Mouse (Mus musculus): Measurements from ENCODE around the gene Wfdc10. TPM values are rescaled to one million over a fixed set of nuclear protein-coding genes. Genes with fewer than 3 reads are reported as not detected.

Gene Wfdc10
- total RNA-seq, 2 experiments from 2014 or later: not detected

- no peak for ATAC-seq (replicated peaks; ENCODE audit: low FRiP score, low TSS enrichment, poor library complexity, severe bottlenecking)
Measured at GRCm38 (mm10) chr2:164684807-164685206, 29.0 kb downstream of the Wfdc10 start, which contains the start of gene Wfdc13. TSS of gene Wfdc13 (plus strand) at chr2:164685107.

GRCm38 (mm10) chr2:164698201-164698600 lies 42.4 kb downstream of the Wfdc10 start, which contains the start of gene Spint4:
TSS of gene Spint4 (plus strand) at chr2:164698501.
- ATAC-seq (replicated peaks; ENCODE audit: low FRiP score, low TSS enrichment, poor library complexity, severe bottlenecking): no peak

- no peak for ATAC-seq (replicated peaks; ENCODE audit: low FRiP score, low TSS enrichment, poor library complexity, severe bottlenecking)
Measured at GRCm38 (mm10) chr2:164700959-164701358, 45.1 kb downstream of the Wfdc10 start.

GRCm38 (mm10) chr2:164701761-164702160 lies 45.9 kb downstream of the Wfdc10 start:
- ATAC-seq (replicated peaks; ENCODE audit: low FRiP score, low TSS enrichment, poor library complexity, severe bottlenecking): no peak

GRCm38 (mm10) chr2:164704235-164704634 lies 48.4 kb downstream of the Wfdc10 start:
- ATAC-seq (replicated peaks; ENCODE audit: low FRiP score, low TSS enrichment, poor library complexity, severe bottlenecking): no peak

GRCm38 (mm10) chr2:164705328-164705727 lies 49.5 kb downstream of the Wfdc10 start:
- ATAC-seq (replicated peaks; ENCODE audit: low FRiP score, low TSS enrichment, poor library complexity, severe bottlenecking): no peak

- no peak for ATAC-seq (replicated peaks; ENCODE audit: low FRiP score, low TSS enrichment, poor library complexity, severe bottlenecking)
Measured at GRCm38 (mm10) chr2:164705991-164706390, 50.1 kb downstream of the Wfdc10 start.

Other genes with a start within 250 kb of the Wfdc10 start
Only the 30 nearest of the 31 such genes appear.
- 1.0 and 5.3 TPM in 2 replicates for gene Sdc4, start 212.2 kb upstream of the Wfdc10 start, total RNA-seq (2014; fragmentation: Nextera tagmentation)
- gene Sdc4, start 212.2 kb upstream of the Wfdc10 start, total RNA-seq (2017): 0.23 and 1.3 TPM in 2 replicates
- 25.7 and 26.7 TPM in 2 replicates for gene Sys1, start 199.1 kb upstream of the Wfdc10 start, total RNA-seq (2014; fragmentation: Nextera tagmentation)
- 10.9 and 16.0 TPM in 2 replicates for gene Sys1, start 199.1 kb upstream of the Wfdc10 start, total RNA-seq (2017)
- not detected in 2 replicates for gene Gm20458, start 195.1 kb upstream of the Wfdc10 start, total RNA-seq (2014; fragmentation: Nextera tagmentation)
- gene Gm20458, start 195.1 kb upstream of the Wfdc10 start, total RNA-seq (2017): not detected in 2 replicates
- gene Trp53tg5, start 182.3 kb upstream of the Wfdc10 start, total RNA-seq (2014; fragmentation: Nextera tagmentation): not detected in 2 replicates
- not detected in 2 replicates for gene Trp53tg5, start 182.3 kb upstream of the Wfdc10 start, total RNA-seq (2017)
- gene Dbndd2, start 169.9 kb upstream of the Wfdc10 start, total RNA-seq (2014; fragmentation: Nextera tagmentation): 2.4 TPM in 2 replicates
- gene Dbndd2, start 169.9 kb upstream of the Wfdc10 start, total RNA-seq (2017): 2.9 TPM in 1 of 2 replicates, not detected in the other
- 76.4 and 89.3 TPM in 2 replicates for gene Pigt, start 158.5 kb upstream of the Wfdc10 start, total RNA-seq (2014; fragmentation: Nextera tagmentation)
- gene Pigt, start 158.5 kb upstream of the Wfdc10 start, total RNA-seq (2017): 16.3 and 36.6 TPM in 2 replicates
- gene Wfdc2, start 93.6 kb upstream of the Wfdc10 start, total RNA-seq (2014; fragmentation: Nextera tagmentation): not detected in 2 replicates
- not detected in 2 replicates for gene Wfdc2, start 93.6 kb upstream of the Wfdc10 start, total RNA-seq (2017)
- not detected in 2 replicates for gene Spint3, start 82.6 kb upstream of the Wfdc10 start, total RNA-seq (2014; fragmentation: Nextera tagmentation)
- not detected in 2 replicates for gene Spint3, start 82.6 kb upstream of the Wfdc10 start, total RNA-seq (2017)
- not detected in 2 replicates for gene Wfdc6a, start 70.6 kb upstream of the Wfdc10 start, total RNA-seq (2014; fragmentation: Nextera tagmentation)
- not detected in 2 replicates for gene Wfdc6a, start 70.6 kb upstream of the Wfdc10 start, total RNA-seq (2017)
- not detected in 2 replicates for gene Eppin, start 62.5 kb upstream of the Wfdc10 start, total RNA-seq (2014; fragmentation: Nextera tagmentation)
- gene Eppin, start 62.5 kb upstream of the Wfdc10 start, total RNA-seq (2017): not detected in 2 replicates
- not detected in 2 replicates for gene Wfdc6b, start 42.5 kb upstream of the Wfdc10 start, total RNA-seq (2014; fragmentation: Nextera tagmentation)
- not detected in 2 replicates for gene Wfdc6b, start 42.5 kb upstream of the Wfdc10 start, total RNA-seq (2017)
- gene Wfdc8, start 42.4 kb upstream of the Wfdc10 start, total RNA-seq (2014; fragmentation: Nextera tagmentation): not detected in 2 replicates
- gene Wfdc8, start 42.4 kb upstream of the Wfdc10 start, total RNA-seq (2017): not detected in 2 replicates
- not detected in 2 replicates for gene Wfdc16, start 17.2 kb upstream of the Wfdc10 start, total RNA-seq (2014; fragmentation: Nextera tagmentation)
- not detected in 2 replicates for gene Wfdc16, start 17.2 kb upstream of the Wfdc10 start, total RNA-seq (2017)
- gene Wfdc9, start 537 bp downstream of the Wfdc10 start, total RNA-seq (2014; fragmentation: Nextera tagmentation): not detected in 2 replicates
- not detected in 2 replicates for gene Wfdc9, start 537 bp downstream of the Wfdc10 start, total RNA-seq (2017)
- gene Wfdc11, start 18.0 kb downstream of the Wfdc10 start, total RNA-seq (2014; fragmentation: Nextera tagmentation): not detected in 2 replicates
- gene Wfdc11, start 18.0 kb downstream of the Wfdc10 start, total RNA-seq (2017): not detected in 2 replicates
- not detected in 2 replicates for gene Wfdc13, start 29.1 kb downstream of the Wfdc10 start, total RNA-seq (2014; fragmentation: Nextera tagmentation)
- not detected in 2 replicates for gene Wfdc13, start 29.1 kb downstream of the Wfdc10 start, total RNA-seq (2017)
- not detected in 2 replicates for gene Spint4, start 42.5 kb downstream of the Wfdc10 start, total RNA-seq (2014; fragmentation: Nextera tagmentation)
- gene Spint4, start 42.5 kb downstream of the Wfdc10 start, total RNA-seq (2017): not detected in 2 replicates
- gene Spint5, start 59.3 kb downstream of the Wfdc10 start, total RNA-seq (2014; fragmentation: Nextera tagmentation): not detected in 2 replicates
- gene Spint5, start 59.3 kb downstream of the Wfdc10 start, total RNA-seq (2017): not detected in 2 replicates
- 2.0 TPM in 1 of 2 replicates, not detected in the other for gene Wfdc3, start 89.9 kb downstream of the Wfdc10 start, total RNA-seq (2014; fragmentation: Nextera tagmentation)
- gene Wfdc3, start 89.9 kb downstream of the Wfdc10 start, total RNA-seq (2017): not detected in 2 replicates
- gene Dnttip1, start 89.9 kb downstream of the Wfdc10 start, total RNA-seq (2014; fragmentation: Nextera tagmentation): 28.7 and 37.2 TPM in 2 replicates
- gene Dnttip1, start 89.9 kb downstream of the Wfdc10 start, total RNA-seq (2017): 24.5 and 26.2 TPM in 2 replicates
- gene Ube2c, start 113.9 kb downstream of the Wfdc10 start, total RNA-seq (2014; fragmentation: Nextera tagmentation): 194 and 207 TPM in 2 replicates
- 90.6 and 159 TPM in 2 replicates for gene Ube2c, start 113.9 kb downstream of the Wfdc10 start, total RNA-seq (2017)
- gene Tnnc2, start 123.9 kb downstream of the Wfdc10 start, total RNA-seq (2014; fragmentation: Nextera tagmentation): not detected in 2 replicates
- gene Tnnc2, start 123.9 kb downstream of the Wfdc10 start, total RNA-seq (2017): not detected in 2 replicates
- gene Snx21, start 129.8 kb downstream of the Wfdc10 start, total RNA-seq (2014; fragmentation: Nextera tagmentation): 0.11 and 7.6 TPM in 2 replicates
- gene Snx21, start 129.8 kb downstream of the Wfdc10 start, total RNA-seq (2017): 0.33 TPM in 1 of 2 replicates, not detected in the other
- gene Acot8, start 148.8 kb downstream of the Wfdc10 start, total RNA-seq (2014; fragmentation: Nextera tagmentation): 15.5 and 26.4 TPM in 2 replicates
- gene Acot8, start 148.8 kb downstream of the Wfdc10 start, total RNA-seq (2017): 10.1 and 17.6 TPM in 2 replicates
- gene Zswim3, start 149.1 kb downstream of the Wfdc10 start, total RNA-seq (2014; fragmentation: Nextera tagmentation): 6.8 and 6.9 TPM in 2 replicates
- gene Zswim3, start 149.1 kb downstream of the Wfdc10 start, total RNA-seq (2017): 1.8 and 4.4 TPM in 2 replicates
- gene Zswim1, start 166.6 kb downstream of the Wfdc10 start, total RNA-seq (2014; fragmentation: Nextera tagmentation): 11.0 and 14.2 TPM in 2 replicates
- 2.5 and 3.3 TPM in 2 replicates for gene Zswim1, start 166.6 kb downstream of the Wfdc10 start, total RNA-seq (2017)
- not detected in 2 replicates for gene Spata25, start 172.5 kb downstream of the Wfdc10 start, total RNA-seq (2014; fragmentation: Nextera tagmentation)
- gene Spata25, start 172.5 kb downstream of the Wfdc10 start, total RNA-seq (2017): not detected in 2 replicates
- gene Ctsa, start 176.8 kb downstream of the Wfdc10 start, total RNA-seq (2014; fragmentation: Nextera tagmentation): 63.5 and 87.0 TPM in 2 replicates
- gene Ctsa, start 176.8 kb downstream of the Wfdc10 start, total RNA-seq (2017): 40.0 and 58.0 TPM in 2 replicates
- 0.26 and 1.8 TPM in 2 replicates for gene Neurl2, start 177.4 kb downstream of the Wfdc10 start, total RNA-seq (2014; fragmentation: Nextera tagmentation)
- gene Neurl2, start 177.4 kb downstream of the Wfdc10 start, total RNA-seq (2017): 2.3 TPM in 1 of 2 replicates, not detected in the other
- not detected in 2 replicates for gene Pltp, start 201.7 kb downstream of the Wfdc10 start, total RNA-seq (2014; fragmentation: Nextera tagmentation)
- gene Pltp, start 201.7 kb downstream of the Wfdc10 start, total RNA-seq (2017): not detected in 2 replicates

Data from megakaryocyte-erythroid progenitor cell, adult 5-6 weeks (primary cell).